Mouse (Mus musculus) natural killer cell, adult 2 months (primary cell): ENCODE data around the gene Slc35g1.

ENCODE experiments used
- DNase-seq, 2 experiments: peaks; one replicate each; pipeline ENCODE4 v3.0.0; 2022; ENCODE audit warnings: low spot score in 2 of 2

The Slc35g1 gene

GRCm38 (mm10) chr19:38387835-38388234 lies 7.9 kb upstream of the Slc35g1 start:
- no peak for DNase-seq

- no peak for DNase-seq
Observed at GRCm38 (mm10) chr19:38396633-38396970, 822 bp downstream of the Slc35g1 start.

GRCm38 (mm10) chr19:38397004-38397403 lies 1.2 kb downstream of the Slc35g1 start:
- no peak for DNase-seq

- no peak for DNase-seq
Observed at GRCm38 (mm10) chr19:38398966-38399365, 3.2 kb downstream of the Slc35g1 start.

- no peak for DNase-seq
Observed at GRCm38 (mm10) chr19:38400851-38401250, 5.1 kb downstream of the Slc35g1 start.

GRCm38 (mm10) chr19:38401416-38401815 lies 5.6 kb downstream of the Slc35g1 start:
- no peak for DNase-seq

GRCm38 (mm10) chr19:38410357-38411056 lies 14.7 kb downstream of the Slc35g1 start:
- DNase-seq: no peak

- no peak for DNase-seq
Observed at GRCm38 (mm10) chr19:38413861-38414260, 18.1 kb downstream of the Slc35g1 start.

GRCm38 (mm10) chr19:38418819-38419423 lies 23.1 kb downstream of the Slc35g1 start:
- DNase-seq: no peak

GRCm38 (mm10) chr19:38420751-38421295 lies 25.0 kb downstream of the Slc35g1 start:
- no peak for DNase-seq

GRCm38 (mm10) chr19:38421436-38421835 lies 25.7 kb downstream of the Slc35g1 start:
- DNase-seq: no peak

- DNase-seq: no peak
Observed at GRCm38 (mm10) chr19:38422926-38423325, 27.1 kb downstream of the Slc35g1 start.

GRCm38 (mm10) chr19:38423884-38424283 lies 28.1 kb downstream of the Slc35g1 start:
- DNase-seq: no peak

GRCm38 (mm10) chr19:38424581-38424980 lies 28.8 kb downstream of the Slc35g1 start:
- DNase-seq: no peak

- DNase-seq: peak; percentile 9 to 17
Observed at GRCm38 (mm10) chr19:38429269-38429668, 33.5 kb downstream of the Slc35g1 start.

GRCm38 (mm10) chr19:38430475-38430874 lies 34.7 kb downstream of the Slc35g1 start:
- DNase-seq: no peak

- DNase-seq: no peak
Observed at GRCm38 (mm10) chr19:38431326-38431725, 35.5 kb downstream of the Slc35g1 start.

GRCm38 (mm10) chr19:38432021-38432420 lies 36.2 kb downstream of the Slc35g1 start:
- no peak for DNase-seq

- no peak for DNase-seq
Observed at GRCm38 (mm10) chr19:38433381-38433780, 37.6 kb downstream of the Slc35g1 start.

GRCm38 (mm10) chr19:38435221-38435620 lies 39.4 kb downstream of the Slc35g1 start:
- no peak for DNase-seq

GRCm38 (mm10) chr19:38441860-38442259 lies 46.1 kb downstream of the Slc35g1 start:
- DNase-seq: no peak

- no peak for DNase-seq
Observed at GRCm38 (mm10) chr19:38445758-38446157, 50.0 kb downstream of the Slc35g1 start.
